Comparison of ENCODE assay signal across 21 mouse cellular contexts in the genomic region with DNA sequence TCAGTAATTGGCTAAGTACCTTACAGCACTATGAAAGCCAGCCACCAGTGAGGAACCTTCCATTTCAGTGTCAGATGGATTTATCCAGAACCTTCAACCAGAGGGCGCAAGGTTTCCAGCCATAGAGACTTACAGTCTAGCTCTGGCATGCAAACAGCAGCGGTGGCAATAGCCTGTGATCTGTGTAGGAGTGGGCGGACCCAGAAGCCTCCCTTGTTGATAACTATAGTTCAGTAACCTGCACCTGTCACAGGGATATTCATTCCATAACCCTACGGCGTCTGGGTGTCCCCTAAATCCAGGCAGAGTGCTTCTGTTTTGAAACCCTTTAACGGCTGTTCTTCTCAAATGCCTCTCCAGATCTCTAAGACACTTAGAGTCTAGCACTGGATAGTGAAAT. TPM values are rescaled to one million over a fixed set of nuclear protein-coding genes. Genes with fewer than 3 reads are reported as not detected.
DNase-seq lines count a peak whose midpoint lies in the region; ATAC-seq and TF ChIP-seq lines count a peak whose summit lies in the region.
"Had no signal": no experiment of that assay in that cellular context is flagged by ENCODE, and none has a peak within 500 bp of the region (broad histone marks: within the 10 kb centered on the region; RNA-seq: fewer than 3 reads in every experiment).

No protein-coding gene starts in this region.

- no peak for ATAC-seq in kidney, postnatal 0 days (replicated peaks; ENCODE audit: low FRiP score, low read depth)
- no peak for ATAC-seq in lung, postnatal 0 days
- ATAC-seq in embryonic facial prominence, embryonic 14.5 days (ENCODE audit: low read depth), result peak; percentile 72
- ATAC-seq: forebrain, embryonic 13.5 days; forebrain, postnatal 0 days had no signal

- WGBS in kidney, postnatal 0 days, result 64% methylated on average over 6 of the region's 6 CpGs
- 73% methylated on average over 6 of the region's 6 CpGs for WGBS in lung, postnatal 0 days
- 75% methylated on average over 6 of the region's 6 CpGs for WGBS in embryonic facial prominence, embryonic 14.5 days

- DNase-seq in gastrocnemius, adult 2 months, result no peak
- DNase-seq in gastrocnemius, postnatal 14 days, result no peak
- DNase-seq in kidney, postnatal 0 days (ENCODE audit: low spot score), result no peak
- DNase-seq in kidney, adult 8-10 months, result no peak
- DNase-seq in lung, postnatal 0 days (ENCODE audit: low spot score), result no peak
- no peak for DNase-seq in lung, postnatal 10 days
- DNase-seq in embryonic facial prominence, embryonic 14.5 days (ENCODE audit: low spot score), result peak; percentile 47
- DNase-seq in embryo, embryonic 10.5 days (ENCODE audit: low spot score), result no peak
- DNase-seq: adrenal gland, adult 2 months; adrenal gland, postnatal 25 days; cerebellum, adult 18-20 months; cerebellum, adult 9-11 months; cerebellum, postnatal 36 days; forebrain, postnatal 0 days; gastrocnemius, postnatal 36 days; heart, adult 18-20 months; heart, postnatal 36 days had no signal

- no peak overlapping the region for H3K27ac ChIP-seq in gastrocnemius, adult 2 months
- no peak overlapping the region for H3K27ac ChIP-seq in kidney, postnatal 0 days
- no peak overlapping the region for H3K27ac ChIP-seq in lung, postnatal 0 days (ENCODE audit: low read length)
- no peak overlapping the region for H3K27ac ChIP-seq in embryonic facial prominence, embryonic 14.5 days (replicated peaks; ENCODE audit: low read depth, low read length)
- H3K27ac ChIP-seq: forebrain, embryonic 13.5 days; heart, embryonic 10.5 days; heart, embryonic 15.5 days; hindbrain, embryonic 15.5 days had no signal

- no peaks in the 10 kb centered on the region for H3K9me3 ChIP-seq in kidney, postnatal 0 days (replicated peaks; ENCODE audit: low read length)
- no peaks in the 10 kb centered on the region for H3K9me3 ChIP-seq in lung, postnatal 0 days (ENCODE audit: low read length)
- H3K9me3 ChIP-seq in embryonic facial prominence, embryonic 14.5 days (ENCODE audit: control insufficient read depth, low read length), result no peaks in the 10 kb centered on the region
- H3K9me3 ChIP-seq: forebrain, embryonic 13.5 days; heart, embryonic 10.5 days; heart, embryonic 15.5 days; hindbrain, embryonic 15.5 days had no signal

- H3K4me2 ChIP-seq in kidney, postnatal 0 days (ENCODE audit: low read length), result no peak overlapping the region
- no peak overlapping the region for H3K4me2 ChIP-seq in lung, postnatal 0 days (replicated peaks; ENCODE audit: low read depth, low read length)
- H3K4me2 ChIP-seq in embryonic facial prominence, embryonic 14.5 days (ENCODE audit: low read depth, low read length), result no peak overlapping the region
- H3K4me2 ChIP-seq: forebrain, embryonic 13.5 days; heart, embryonic 15.5 days; hindbrain, embryonic 15.5 days had no signal

- intact Hi-C loops in gastrocnemius, adult 2 months (cut with DNase I), result loop anchor here (10.0 kb wide), 1 partner anchor 255 kb away; no protein-coding TSS in a partner anchor
- intact Hi-C loops in gastrocnemius, postnatal 14 days (cut with DNase I; ENCODE audit: low total_unique reads), result no loop called here

- H3K36me3 ChIP-seq in kidney, postnatal 0 days (ENCODE audit: insufficient read depth, low read length), result peaks cover 10% of the 10 kb centered on the region; the same call in 1 of the 2 replicates
- H3K36me3 ChIP-seq in lung, postnatal 0 days (ENCODE audit: insufficient read depth, low read length), result no peaks in the 10 kb centered on the region
- H3K36me3 ChIP-seq in embryonic facial prominence, embryonic 14.5 days (ENCODE audit: control insufficient read depth, insufficient read depth, low read length), result peaks cover 8% of the 10 kb centered on the region; the same call in 1 of the 2 replicates
- H3K36me3 ChIP-seq: hindbrain, embryonic 15.5 days had no signal

- H3K4me3 ChIP-seq in gastrocnemius, adult 2 months, result no peak overlapping the region
- H3K4me3 ChIP-seq in kidney, postnatal 0 days (replicated peaks; ENCODE audit: low read depth, low read length), result no peak overlapping the region
- no peak overlapping the region for H3K4me3 ChIP-seq in lung, postnatal 0 days (ENCODE audit: low read depth, low read length)
- no peak overlapping the region for H3K4me3 ChIP-seq in embryonic facial prominence, embryonic 14.5 days (ENCODE audit: low read depth, low read length)
- H3K4me3 ChIP-seq: forebrain, embryonic 13.5 days; heart, embryonic 10.5 days; heart, embryonic 15.5 days; hindbrain, embryonic 15.5 days had no signal

- peak; percentile 37 for TF ChIP-seq CTCF in gastrocnemius, adult 2 months (IDR thresholded peaks at IDR 0.05)
- TF ChIP-seq CTCF in kidney, postnatal 0 days (IDR thresholded peaks at IDR 0.05; ENCODE audit: low read depth), result peak; percentile 14; the same call in 1 of the 2 replicates
- TF ChIP-seq CTCF in lung, postnatal 0 days (IDR thresholded peaks at IDR 0.05), result 0 out of 2 replicates have a peak, but pooled peaks have one; percentile 4

- no peaks in the 10 kb centered on the region for H3K4me1 ChIP-seq in kidney, postnatal 0 days (replicated peaks; ENCODE audit: insufficient read depth, low read length)
- H3K4me1 ChIP-seq in lung, postnatal 0 days (ENCODE audit: insufficient read depth, low read depth, low read length), result no peaks in the 10 kb centered on the region
- no peaks in the 10 kb centered on the region for H3K4me1 ChIP-seq in embryonic facial prominence, embryonic 14.5 days (ENCODE audit: control insufficient read depth, insufficient read depth, low read length)
- H3K4me1 ChIP-seq: forebrain, embryonic 13.5 days; hindbrain, embryonic 15.5 days had no signal

- no peaks in the 10 kb centered on the region for H3K27me3 ChIP-seq in kidney, postnatal 0 days (ENCODE audit: insufficient read depth, low read length)
- H3K27me3 ChIP-seq in lung, postnatal 0 days (replicated peaks; ENCODE audit: insufficient read depth, low read length), result no peaks in the 10 kb centered on the region
- no peaks in the 10 kb centered on the region for H3K27me3 ChIP-seq in embryonic facial prominence, embryonic 14.5 days (replicated peaks; ENCODE audit: control insufficient read depth, insufficient read depth, low read length)
- H3K27me3 ChIP-seq: forebrain, embryonic 13.5 days; heart, embryonic 15.5 days; hindbrain, embryonic 15.5 days had no signal

- TF ChIP-seq EP300 in lung, postnatal 0 days (IDR thresholded peaks at IDR 0.05), result no peak

- H3K9ac ChIP-seq in kidney, postnatal 0 days (ENCODE audit: low read depth, low read length), result no peak overlapping the region
- H3K9ac ChIP-seq in lung, postnatal 0 days (replicated peaks; ENCODE audit: low read depth), result no peak overlapping the region
- H3K9ac ChIP-seq in embryonic facial prominence, embryonic 14.5 days (ENCODE audit: low read depth, low read length), result no peak overlapping the region
- H3K9ac ChIP-seq: forebrain, embryonic 13.5 days; forebrain, postnatal 0 days; heart, embryonic 15.5 days; hindbrain, embryonic 15.5 days had no signal

RNA-seq across cellular contexts. Expression of a gene that starts 19.5 kb away (rescaled TPM):
- 1 to 10 TPM; 3.0 to 3.9 TPM for total RNA-seq in gastrocnemius, adult 2 months (2021)
- 1 to 10 TPM; 5.3 to 7.7 TPM for total RNA-seq in gastrocnemius, postnatal 14 days (2021)
- polyA plus RNA-seq in kidney, postnatal 0 days (2015; fragmentation: Nextera tagmentation; extraction: Ambion mirVana), result 43.3 and 43.6 TPM in 2 replicates
- polyA plus RNA-seq in lung, postnatal 0 days (2015; fragmentation: Nextera tagmentation; extraction: Ambion mirVana), result 48.1 and 49.3 TPM in 2 replicates
- polyA plus RNA-seq in embryonic facial prominence, embryonic 14.5 days (2014; fragmentation: Nextera tagmentation; extraction: Ambion mirVana), result 27.6 and 31.0 TPM in 2 replicates

RNA-seq across cellular contexts. Expression of a gene that starts 24.1 kb away (rescaled TPM):
- 10 to 100 TPM; 15.2 TPM for total RNA-seq in gastrocnemius, adult 2 months (2021)
- 10 to 100 TPM; 20.7 to 22.8 TPM for total RNA-seq in gastrocnemius, postnatal 14 days (2021)
- polyA plus RNA-seq in kidney, postnatal 0 days (2015; fragmentation: Nextera tagmentation; extraction: Ambion mirVana), result 110 and 127 TPM in 2 replicates
- polyA plus RNA-seq in lung, postnatal 0 days (2015; fragmentation: Nextera tagmentation; extraction: Ambion mirVana), result 107 and 112 TPM in 2 replicates
- polyA plus RNA-seq in embryonic facial prominence, embryonic 14.5 days (2014; fragmentation: Nextera tagmentation; extraction: Ambion mirVana), result 126 and 130 TPM in 2 replicates
